Comparison of ENCODE assay signal across 27 mouse cellular contexts in the genomic region with DNA sequence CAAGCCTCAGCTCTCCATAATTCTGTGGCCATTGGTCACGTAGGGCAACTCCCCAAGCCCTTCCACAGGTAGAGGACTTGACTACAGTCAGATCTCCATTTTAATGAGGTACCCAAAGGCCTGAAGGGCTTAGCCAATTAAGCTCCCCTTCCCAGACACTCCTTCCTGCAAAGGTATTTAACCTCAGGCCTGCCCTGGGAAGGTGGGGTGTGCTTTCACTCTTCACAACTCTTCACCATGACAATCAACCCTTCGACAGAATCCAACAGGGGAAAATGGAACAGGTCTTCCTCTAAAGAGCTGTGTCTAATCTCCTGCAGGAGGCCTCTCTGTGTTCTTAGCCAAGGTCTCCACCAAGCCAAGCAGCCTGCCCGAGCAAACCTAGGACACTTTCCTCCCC.
"Had no signal": no experiment of that assay in that cellular context is flagged by ENCODE, and none has a peak within 500 bp of the region (broad histone marks: within the 10 kb centered on the region; RNA-seq: fewer than 3 reads in every experiment).

No protein-coding gene starts in this region.

- H3K27me3 ChIP-seq: heart, embryonic 12.5 days; heart, embryonic 13.5 days; heart, embryonic 15.5 days; hindbrain, embryonic 12.5 days; hindbrain, embryonic 13.5 days; hindbrain, embryonic 15.5 days; intestine, embryonic 15.5 days; kidney, embryonic 15.5 days had no signal

- DNase-seq: heart, postnatal 10 days; heart, postnatal 14 days; heart, postnatal 36 days; heart, postnatal 4 days; kidney, adult 11 months; kidney, adult 18-20 months; kidney, adult 2 months; kidney, adult 8-10 months; kidney, adult 9 months; kidney, postnatal 10 days; kidney, postnatal 14 days; kidney, postnatal 25 days; kidney, postnatal 36 days; kidney, postnatal 4 days; layer of hippocampus, adult 9-11 months; layer of hippocampus, postnatal 36 days had no signal

- H3K4me1 ChIP-seq: heart, embryonic 12.5 days; heart, embryonic 13.5 days; heart, embryonic 15.5 days; hindbrain, embryonic 10.5 days; hindbrain, embryonic 12.5 days; hindbrain, embryonic 13.5 days; hindbrain, embryonic 15.5 days; intestine, embryonic 15.5 days; kidney, embryonic 15.5 days had no signal

- H3K4me3 ChIP-seq: heart, embryonic 12.5 days; heart, embryonic 13.5 days; heart, embryonic 15.5 days; hindbrain, embryonic 10.5 days; hindbrain, embryonic 12.5 days; hindbrain, embryonic 13.5 days; hindbrain, embryonic 15.5 days; intestine, embryonic 15.5 days; kidney, embryonic 15.5 days; layer of hippocampus, adult 2 months; left cerebral cortex, adult 2 months had no signal

- H3K9me3 ChIP-seq: heart, embryonic 12.5 days; heart, embryonic 13.5 days; heart, embryonic 15.5 days; hindbrain, embryonic 10.5 days; hindbrain, embryonic 12.5 days; hindbrain, embryonic 13.5 days; hindbrain, embryonic 15.5 days; intestine, embryonic 15.5 days; kidney, embryonic 15.5 days had no signal
